Mouse (Mus musculus): Measurements from ENCODE around the gene Dld. TPM values are rescaled to one million over a fixed set of nuclear protein-coding genes. Genes with fewer than 3 reads are reported as not detected.
A peak's percentile ranks its signal among the peaks of the same experiment; 100 is the strongest.

Gene Dld
- 100 to 1,000 TPM; 417 to 433 TPM for total RNA-seq (2021)

GRCm38 (mm10) chr12:31350944-31351928 lies at the start of gene Dld:
TSS of gene Dld (minus strand) at chr12:31351453.
- intact Hi-C loops (cut with DNase I): loop anchor here (10.0 kb wide), 1 partner anchor 304 kb away; the partner anchor contains the start of genes Cog5 and Dus4l
- peak; percentile 94 to 96 for DNase-seq

DNA sequence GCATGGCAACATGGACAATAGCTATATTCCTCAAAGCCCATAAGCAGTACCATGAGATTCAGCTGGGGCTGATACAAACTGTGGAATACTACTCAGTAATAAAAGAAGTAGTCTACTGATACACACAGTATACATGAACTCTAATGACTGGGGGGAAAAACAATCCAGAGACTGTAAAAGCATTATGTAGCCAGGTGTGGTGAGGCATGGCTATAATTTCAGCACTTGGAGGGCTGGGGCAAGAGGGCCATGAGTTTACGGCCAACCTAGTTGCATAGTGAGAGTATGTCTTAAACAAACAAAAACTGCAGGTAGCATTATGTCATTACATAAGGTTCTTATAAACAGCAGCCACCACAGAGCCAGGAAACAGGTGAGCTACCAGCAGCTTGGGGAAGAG lies 49.6 kb upstream of the Dld start:
- DNase-seq: no peak
- intact Hi-C loops (cut with DNase I): no loop called here

DNA sequence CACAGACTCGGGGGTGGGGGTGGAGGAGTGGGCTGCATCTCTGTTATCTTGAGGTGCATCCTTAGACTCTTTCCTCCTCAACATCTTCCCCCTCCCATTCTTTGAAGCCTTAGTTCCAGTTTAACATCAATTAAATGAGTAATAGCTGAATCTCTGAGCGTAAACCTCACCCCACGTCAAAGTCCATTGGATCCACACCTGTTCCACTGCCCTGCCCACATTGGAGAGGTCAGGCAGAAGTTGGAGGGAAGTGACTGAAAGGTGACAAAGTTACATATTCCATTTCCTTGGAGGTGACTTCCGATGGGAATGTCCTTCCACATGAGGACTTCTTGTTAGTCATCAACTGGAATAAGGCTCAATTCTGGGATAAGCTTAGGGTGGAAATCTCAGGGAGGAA lies 46.5 kb upstream of the Dld start:
- intact Hi-C loops (cut with DNase I): no loop called here
- DNase-seq: no peak

GRCm38 (mm10) chr12:31395895-31396294 lies 44.6 kb upstream of the Dld start:
- intact Hi-C loops (cut with DNase I): no loop called here
- no peak for DNase-seq

GRCm38 (mm10) chr12:31391696-31392095 lies 40.4 kb upstream of the Dld start:
- intact Hi-C loops (cut with DNase I): no loop called here
- no peak for DNase-seq

DNA sequence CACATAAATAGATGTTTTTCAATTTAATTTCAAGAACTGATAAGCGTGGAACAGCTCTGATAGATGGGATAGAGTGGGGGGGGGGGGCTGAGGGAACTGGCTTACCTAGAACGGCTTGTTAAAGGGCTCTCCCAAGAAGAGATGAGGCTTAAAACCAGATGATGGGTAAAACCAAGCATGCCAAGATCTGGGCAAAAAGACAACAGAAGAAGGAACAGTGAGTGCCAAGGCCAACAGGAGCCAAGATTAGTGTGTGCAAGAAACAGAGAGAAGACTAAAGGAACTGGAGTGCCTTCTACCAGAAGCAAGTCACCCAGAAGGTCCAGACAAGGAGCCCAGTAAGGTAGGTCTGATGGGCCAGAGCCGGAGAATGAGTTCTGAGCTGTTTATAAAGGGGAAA lies 39.3 kb upstream of the Dld start, which contains the start of gene Slc26a3:
TSS of gene Slc26a3 (plus strand) at position 301 of the 400 bp plus-strand sequence.
- intact Hi-C loops (cut with DNase I): no loop called here
- no peak for DNase-seq

GRCm38 (mm10) chr12:31387303-31387702 lies 36.0 kb upstream of the Dld start:
- intact Hi-C loops (cut with DNase I): no loop called here

DNA sequence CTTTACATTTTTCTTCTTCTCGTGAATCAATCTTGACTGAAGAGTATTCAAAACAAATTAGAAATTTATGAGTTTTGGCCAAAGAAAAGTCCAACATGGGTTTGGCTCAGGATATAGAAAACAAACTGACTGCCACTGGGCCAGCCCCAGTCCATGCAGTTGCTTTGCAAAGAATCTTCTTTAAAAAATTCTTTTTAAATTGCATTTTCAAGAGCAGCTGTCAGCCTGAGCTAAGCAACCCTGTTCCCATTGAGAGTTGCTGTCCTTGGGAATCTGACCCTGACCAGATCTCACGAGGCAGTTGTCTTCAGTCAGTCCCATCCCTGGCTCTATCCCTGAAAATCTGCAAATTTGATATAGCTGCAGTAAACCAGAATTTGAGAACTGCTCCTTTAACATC lies 31.2 kb upstream of the Dld start:
- no peak for DNase-seq
- intact Hi-C loops (cut with DNase I): no loop called here

More at GRCm38 (mm10) chr12:31387303-31387702, 36.0 kb upstream of the Dld start:
- no peak for DNase-seq

- no peak for DNase-seq
- intact Hi-C loops (cut with DNase I): no loop called here
These were observed 29.6 kb upstream of the Dld start for GRCm38 (mm10) chr12:31380878-31381277.

GRCm38 (mm10) chr12:31377241-31377640 lies 26.0 kb upstream of the Dld start:
- intact Hi-C loops (cut with DNase I): loop anchor here (10.0 kb wide), 3 partner anchors 128 to 548 kb away; partner anchors contain the start of gene Gpr22
- DNase-seq: no peak

- intact Hi-C loops (cut with DNase I): loop anchor here (10.0 kb wide), 3 partner anchors 128 to 548 kb away; partner anchors contain the start of gene Gpr22
- no peak for DNase-seq
These were observed 25.2 kb upstream of the Dld start for GRCm38 (mm10) chr12:31376326-31376950.

DNA sequence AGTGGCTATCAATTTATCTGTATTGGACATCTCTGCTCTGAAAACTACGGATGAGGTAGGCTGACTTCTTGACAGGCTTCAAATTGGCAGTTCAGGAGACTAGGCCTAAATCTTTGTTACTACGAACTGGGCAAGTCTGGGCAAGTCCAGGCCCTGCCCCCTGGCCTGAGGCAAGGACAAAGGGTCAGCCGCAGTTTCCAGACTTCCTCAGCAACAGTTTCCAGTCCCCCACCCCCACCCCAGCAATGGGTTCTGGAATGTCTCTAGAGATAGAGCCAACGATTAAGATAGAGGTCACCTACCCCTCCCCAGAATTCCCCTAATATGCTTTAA lies 24.0 kb upstream of the Dld start:
- DNase-seq: no peak
- intact Hi-C loops (cut with DNase I): loop anchor here (10.0 kb wide), 3 partner anchors 130 to 550 kb away; partner anchors contain the start of gene Gpr22

GRCm38 (mm10) chr12:31374603-31375282 lies 23.5 kb upstream of the Dld start:
- intact Hi-C loops (cut with DNase I): loop anchor here (10.0 kb wide), 3 partner anchors 130 to 550 kb away; partner anchors contain the start of gene Gpr22

GRCm38 (mm10) chr12:31369656-31370055 lies 18.4 kb upstream of the Dld start:
- no peak for DNase-seq
- intact Hi-C loops (cut with DNase I): loop anchor here (10.0 kb wide), 3 partner anchors 135 to 555 kb away; partner anchors contain the start of gene Gpr22

More at GRCm38 (mm10) chr12:31374603-31375282, 23.5 kb upstream of the Dld start:
- peak; percentile 46 to 65 for DNase-seq

GRCm38 (mm10) chr12:31369118-31369517 lies 17.9 kb upstream of the Dld start:
- DNase-seq: no peak
- intact Hi-C loops (cut with DNase I): no loop called here

GRCm38 (mm10) chr12:31367721-31368120 lies 16.5 kb upstream of the Dld start:
- intact Hi-C loops (cut with DNase I): no loop called here

DNA sequence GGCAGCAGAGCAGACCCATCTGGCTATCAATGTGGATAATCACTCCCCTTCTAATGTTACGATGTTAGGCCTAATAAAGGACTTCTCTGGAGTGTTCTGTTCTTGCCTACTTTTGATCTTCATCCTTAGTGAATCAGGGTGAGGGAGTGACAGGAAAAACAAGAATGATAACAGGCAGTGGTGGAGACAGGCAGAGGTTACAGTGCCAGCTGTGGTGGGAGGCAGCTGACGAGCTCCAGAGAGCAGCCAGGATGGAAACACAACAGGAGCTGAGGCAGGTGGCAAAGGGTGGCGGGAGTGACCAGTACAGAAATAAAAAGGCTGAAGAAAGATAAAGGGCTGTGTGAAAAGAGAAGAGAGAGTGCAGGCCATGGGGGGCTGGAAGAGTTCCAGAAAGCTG lies 15.2 kb upstream of the Dld start:
- intact Hi-C loops (cut with DNase I): no loop called here
- DNase-seq: no peak

More at GRCm38 (mm10) chr12:31367721-31368120, 16.5 kb upstream of the Dld start:
- peak in 1 of 2 experiments; percentile 11 for DNase-seq

GRCm38 (mm10) chr12:31350191-31350943 lies 886 bp downstream of the Dld start:
- intact Hi-C loops (cut with DNase I): loop anchor here (10.0 kb wide), 1 partner anchor 304 kb away; the partner anchor contains the start of genes Cog5 and Dus4l
- no peak for DNase-seq

DNA sequence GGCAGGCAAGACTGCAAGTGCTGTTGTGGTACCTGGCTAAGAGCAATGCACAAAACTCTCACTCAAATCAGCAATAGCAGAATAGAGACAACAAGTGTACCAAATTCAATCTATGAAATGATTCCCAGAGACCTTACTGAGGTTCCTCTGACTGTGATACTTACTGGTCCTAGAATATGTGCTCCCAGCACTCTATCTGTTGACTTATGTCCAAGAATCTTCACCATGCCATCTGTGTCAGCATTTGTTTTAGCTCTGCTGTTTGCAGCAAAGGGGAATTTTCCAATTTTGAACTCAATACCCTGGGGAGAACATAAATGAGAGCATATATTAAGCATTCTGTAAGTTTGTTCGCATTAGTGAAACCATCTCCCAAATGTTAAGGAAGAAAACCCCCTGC lies 18.0 kb downstream of the Dld start:
- intact Hi-C loops (cut with DNase I): no loop called here

GRCm38 (mm10) chr12:31327139-31327538 lies 24.1 kb downstream of the Dld start:
- no peak for DNase-seq
- intact Hi-C loops (cut with DNase I): no loop called here

More for the DNA sequence above, 18.0 kb downstream of the Dld start:
- DNase-seq: no peak
